Mouse (Mus musculus) liver, embryonic 14.5 days (tissue): ENCODE measurements around the gene Hdac9. TPM values are rescaled to one million over a fixed set of nuclear protein-coding genes. Genes with fewer than 3 reads are reported as not detected.

ENCODE experiments used
- ATAC-seq: fragments of 200-750 bp; cut with Nextera tagmentation; 2 replicates; pipeline ENCODE4 v1.8.0; 2017; ENCODE audit warnings: moderate number of reproducible peaks, mild to moderate bottlenecking, moderate library complexity; ENCODE audit not compliant: insufficient read depth
- DNase-seq, 3 experiments: peaks; one replicate each; pipeline ENCODE4 v3.0.0-alpha.2; 2012 to 2013; ENCODE audit warnings: low read depth in 3 of 3, low spot score in 3 of 3
- H3K27ac ChIP-seq: fragments of 300-500 bp; sonication (generic); 2 replicates; pipeline ENCODE4 v1.5.1; 2014; ENCODE audit warnings: moderate library complexity, mild to moderate bottlenecking, control low read depth, inconsistent platforms
- H3K27me3 ChIP-seq: fragments of 300-500 bp; sonication (generic); 2 replicates; pipeline ENCODE4 v1.6.1; 2014; ENCODE audit warnings: mild to moderate bottlenecking, low read length, moderate library complexity; ENCODE audit not compliant: control insufficient read depth, insufficient read depth
- H3K36me3 ChIP-seq: fragments of 300-500 bp; sonication (generic); replicated peaks from 2 replicates; pipeline ENCODE4 v1.6.1; 2014; ENCODE audit warnings: low read depth; ENCODE audit not compliant: control insufficient read depth, insufficient read depth
- H3K4me1 ChIP-seq, 2 experiments: fragments of 200-500 bp in 1 of 2; fragments of 300-500 bp in 1 of 2; sonication (generic) in 1 of 2; replicated peaks; 2 replicates each; pipeline ENCODE4 v1.6.1; 2012 to 2014; ENCODE audit warnings: antibody characterized with exemption in 1 of 2, inconsistent platforms in 1 of 2, low read length in 1 of 2; ENCODE audit not compliant: control insufficient read depth in 2 of 2, insufficient read depth in 2 of 2
- H3K4me2 ChIP-seq: fragments of 300-500 bp; sonication (generic); 2 replicates; pipeline ENCODE4 v1.6.1; 2014; ENCODE audit warnings: low read depth, mild to moderate bottlenecking, control low read depth, moderate library complexity
- H3K4me3 ChIP-seq, 2 experiments: fragments of 200-500 bp in 1 of 2; fragments of 300-500 bp in 1 of 2; sonication (generic) in 1 of 2; 2 replicates each; pipeline ENCODE4 v1.5.1; 2012 to 2014; ENCODE audit warnings: low read depth in 2 of 2, low read length in 2 of 2, mild to moderate bottlenecking in 2 of 2, control low read depth in 1 of 2, inconsistent platforms in 1 of 2, moderate library complexity in 1 of 2; ENCODE audit not compliant: insufficient read depth in 1 of 2
- H3K9ac ChIP-seq: fragments of 300-500 bp; sonication (generic); replicated peaks from 2 replicates; pipeline ENCODE4 v1.6.1; 2014; ENCODE audit warnings: mild to moderate bottlenecking, control low read depth, moderate library complexity
- H3K9me3 ChIP-seq: fragments of 300-500 bp; sonication (generic); 2 replicates; pipeline ENCODE4 v1.6.1; 2016; ENCODE audit warnings: low read length, mixed read lengths; ENCODE audit not compliant: control insufficient read depth
- CTCF ChIP-seq: IDR thresholded peaks from 2 replicates; pipeline ENCODE4 v1.5.1; 2016; ENCODE audit warnings: antibody characterized with exemption, low read depth, control low read depth
- EP300 ChIP-seq: IDR thresholded peaks from 2 replicates; pipeline ENCODE4 v1.6.1; 2016; ENCODE audit warnings: antibody characterized with exemption, low read depth
- WGBS: fragments of 180-500 bp; shearing (Covaris S2); extraction: QIAGEN DNeasy Blood & Tissue Kit; methylation state at CpG from one replicate; pipeline ENCODE4 v1.1.7; 2014; ENCODE audit not compliant: insufficient replicate concordance; 5-methylcytosine and 5-hydroxymethylcytosine counted together
- polyA plus RNA-seq, 2 experiments: library from polyadenylated mRNA; depleted of rRNA in 1 of 2; stranded (reverse) in 1 of 2; unstranded in 1 of 2; fragments of >200 nt; fragmentation: Nextera tagmentation in 1 of 2; extraction: Ambion mirVana in 1 of 2; gene quantifications; 2 replicates each; pipeline versions ENCODE4 v1.2.1 to v1.2.3; 2012 to 2014

The Hdac9 gene
- polyA plus RNA-seq, 2 experiments = 1.3 to 1.4 TPM

GRCm38 (mm10) chr12:34408139-34408538, 508.8 kb downstream of the Hdac9 start:
- Histone ChIP-seq H3K9me3 (no peaks in the 10 kb centered on the region), H3K27ac (no peak overlapping the region), H3K4me1 (no peaks in the 10 kb centered on the region), H3K27me3 (no peaks in the 10 kb centered on the region), H3K36me3 (no peaks in the 10 kb centered on the region), H3K4me3 (no peak overlapping the region), H3K4me2 (no peak overlapping the region), H3K9ac (no peak overlapping the region)
- ATAC-seq (no peak), DNase-seq (no peak)
- TF ChIP-seq EP300 (no peak), CTCF (no peak)
- WGBS = 46% methylated on average over 3 of the region's 3 CpGs

DNA sequence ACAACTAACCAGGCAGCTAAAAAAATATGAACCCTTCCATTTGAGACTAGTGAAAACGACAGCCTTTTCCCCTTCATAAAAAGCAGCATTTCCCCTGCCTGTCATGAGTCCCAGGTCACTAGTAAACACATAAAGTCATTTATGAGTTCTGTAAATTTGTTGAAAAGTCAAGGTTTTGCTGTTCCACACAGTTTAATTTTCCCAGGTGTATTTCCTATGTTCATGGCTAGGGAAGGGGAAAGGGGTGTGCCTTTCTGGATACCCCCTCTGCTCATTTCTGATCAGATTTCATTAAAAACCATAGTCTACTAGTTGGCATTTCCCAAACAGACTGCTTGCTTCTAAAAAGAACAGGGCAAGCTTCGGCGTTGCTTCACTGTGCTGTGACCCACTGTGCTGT, 509.8 kb downstream of the Hdac9 start:
- Histone ChIP-seq H3K9ac (no peak overlapping the region), H3K9me3 (no peaks in the 10 kb centered on the region), H3K4me2 (no peak overlapping the region), H3K4me3 (no peak overlapping the region), H3K4me1 (no peaks in the 10 kb centered on the region), H3K27ac (no peak overlapping the region), H3K36me3 (no peaks in the 10 kb centered on the region), H3K27me3 (no peaks in the 10 kb centered on the region)
- TF ChIP-seq CTCF (no peak), EP300 (no peak)
- ATAC-seq (no peak), DNase-seq (no peak)
- 66% methylated on average over 3 of the region's 3 CpGs for WGBS

DNA sequence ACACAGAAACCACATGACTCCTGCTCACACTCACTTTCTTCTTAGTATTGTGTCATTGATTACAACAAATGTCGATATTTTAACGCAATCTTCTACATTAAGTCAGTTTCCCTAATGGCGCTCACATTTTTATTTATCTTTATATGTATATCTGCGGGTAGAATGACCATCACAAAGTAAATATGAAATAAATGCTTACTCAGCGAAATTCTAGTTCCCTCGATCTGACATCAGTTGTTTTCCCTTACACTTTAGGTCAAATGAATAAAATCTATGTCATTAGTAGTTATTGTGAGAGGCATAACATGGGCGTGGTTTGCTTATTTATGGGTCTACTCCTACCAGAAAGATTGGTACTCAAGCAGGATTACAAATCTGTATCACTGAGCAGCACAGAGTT, 514.8 kb downstream of the Hdac9 start:
- WGBS = 66% methylated on average over 7 of the region's 7 CpGs
- H3K9ac ChIP-seq = no peak overlapping the region
- H3K4me1 ChIP-seq = no peaks in the 10 kb centered on the region
- no peaks in the 10 kb centered on the region for H3K36me3 ChIP-seq
- ATAC-seq (no peak), DNase-seq (no peak)
- no peak overlapping the region for H3K27ac ChIP-seq
- no peaks in the 10 kb centered on the region for H3K9me3 ChIP-seq
- H3K4me3 ChIP-seq = no peak overlapping the region
- no peaks in the 10 kb centered on the region for H3K27me3 ChIP-seq
- no peak for TF ChIP-seq EP300
- H3K4me2 ChIP-seq = no peak overlapping the region

GRCm38 (mm10) chr12:34398611-34399010, 518.3 kb downstream of the Hdac9 start:
- WGBS = 69% methylated on average over 10 of the region's 10 CpGs
- TF ChIP-seq CTCF (no peak), EP300 (no peak)
- ATAC-seq = no peak
- no peak for DNase-seq
- Histone ChIP-seq H3K36me3 (no peaks in the 10 kb centered on the region), H3K4me2 (no peak overlapping the region), H3K27ac (no peak overlapping the region), H3K4me3 (no peak overlapping the region), H3K9me3 (no peaks in the 10 kb centered on the region), H3K9ac (no peak overlapping the region), H3K4me1 (no peaks in the 10 kb centered on the region), H3K27me3 (no peaks in the 10 kb centered on the region)

DNA sequence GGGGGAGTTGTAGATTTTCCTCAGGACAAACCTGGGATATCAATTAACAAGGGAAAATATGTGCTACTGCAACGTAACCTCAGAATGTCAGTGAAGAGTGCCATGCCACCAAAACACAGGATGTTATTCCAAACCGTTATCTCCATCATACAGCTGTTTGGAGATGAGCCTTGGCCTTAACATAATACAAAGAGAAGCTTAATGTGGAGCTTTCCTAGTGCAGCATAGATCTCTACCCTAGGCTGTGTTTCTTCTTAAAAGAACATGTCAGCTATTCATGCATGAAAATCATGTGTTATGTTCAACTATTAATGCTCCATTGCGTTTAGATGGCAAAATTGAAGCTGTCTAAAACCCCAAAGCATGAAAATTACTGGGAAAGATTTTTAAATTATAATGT, 522.6 kb downstream of the Hdac9 start:
- H3K4me2 ChIP-seq = no peak overlapping the region
- H3K4me1 ChIP-seq = no peaks in the 10 kb centered on the region
- no peak overlapping the region for H3K4me3 ChIP-seq
- WGBS = 60% methylated on average over 3 of the region's 3 CpGs
- no peak overlapping the region for H3K27ac ChIP-seq
- TF ChIP-seq CTCF = no peak
- no peak for TF ChIP-seq EP300
- H3K9me3 ChIP-seq = no peaks in the 10 kb centered on the region
- no peak overlapping the region for H3K9ac ChIP-seq
- ATAC-seq (no peak), DNase-seq (no peak)
- no peaks in the 10 kb centered on the region for H3K27me3 ChIP-seq
- H3K36me3 ChIP-seq = no peaks in the 10 kb centered on the region
